In the genomic region with DNA sequence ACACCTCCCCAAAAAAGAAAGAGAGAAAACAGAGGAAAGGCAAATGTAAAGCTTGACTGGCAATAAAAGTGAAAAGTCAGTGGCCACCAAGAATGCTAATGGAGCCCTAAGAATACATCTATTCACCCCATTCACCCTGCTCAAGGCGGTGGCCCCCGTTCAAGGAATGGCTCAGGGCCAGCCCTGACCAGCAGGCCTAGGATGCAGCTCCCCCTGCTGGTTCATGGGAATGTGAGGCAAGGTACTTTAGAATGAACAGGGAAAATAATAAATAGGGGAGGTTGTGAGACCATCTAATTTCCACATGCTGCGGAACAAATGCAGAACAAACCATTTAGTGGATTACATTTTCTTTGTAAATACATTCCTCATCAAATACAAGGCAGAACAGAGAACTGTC, we compare ENCODE assay signal across 8 mouse cellular contexts. TPM values are rescaled to one million over a fixed set of nuclear protein-coding genes. Genes with fewer than 3 reads are reported as not detected.
DNase-seq lines count a peak whose midpoint lies in the region; ATAC-seq lines count a peak whose summit lies in the region.

No protein-coding gene starts in this region.

- ATAC-seq in activated CD4-positive, CD25-positive, alpha-beta regulatory T cell, adult 4 months: no peak

- DNase-seq in urinary bladder, postnatal 14 days (ENCODE audit: low spot score): peak; percentile 71
- DNase-seq in urinary bladder, postnatal 10 days (ENCODE audit: low spot score): no peak
- peak; percentile 24 for DNase-seq in c-Kit-positive CD71-positive TER-119-positive erythroid progenitor cells, embryonic 14.5 days (ENCODE audit: low spot score)
- DNase-seq in gastrocnemius, postnatal 10 days: peak; percentile 87
- peak; percentile 59 for DNase-seq in kidney, adult 9 months
- peak; percentile 52 to 68 for DNase-seq in lung, adult 18-20 months
- peak; percentile 64 for DNase-seq in retina, postnatal 1 day

RNA-seq across cellular contexts. Expression of a gene that starts 20.4 kb away (rescaled TPM):
- total RNA-seq in gastrocnemius, postnatal 10 days (2021): under 1 TPM; 0.14 to 0.20 TPM
- polyA plus RNA-seq in activated CD4-positive, CD25-positive, alpha-beta regulatory T cell, adult 4 months (2017; shearing (Covaris generic)): not detected

RNA-seq across cellular contexts. Expression of a gene that starts 43.1 kb away (rescaled TPM):
- 10 to 100 TPM; 39.6 to 47.8 TPM for total RNA-seq in gastrocnemius, postnatal 10 days (2021)
- not detected for polyA plus RNA-seq in activated CD4-positive, CD25-positive, alpha-beta regulatory T cell, adult 4 months (2017; shearing (Covaris generic))
